Mouse (Mus musculus): ENCODE results near the gene BC030499. TPM values are rescaled to one million over a fixed set of nuclear protein-coding genes. Genes with fewer than 3 reads are reported as not detected.

BC030499 gene
- polyA plus RNA-seq, 1 experiment from 2014 or later, result 0.34 TPM

- no peak overlapping the region for H3K9ac ChIP-seq
- 92% methylated on average over 2 of the region's 2 CpGs for WGBS
- peaks cover 78% of the 10 kb centered on the region for H3K36me3 ChIP-seq
- H3K27ac ChIP-seq, result no peak overlapping the region
- H3K4me1 ChIP-seq, result peaks cover 9% of the 10 kb centered on the region
- no peaks in the 10 kb centered on the region for H3K9me3 ChIP-seq (replicated peaks)
- no peak overlapping the region for H3K4me2 ChIP-seq (replicated peaks)
- no peak overlapping the region for H3K4me3 ChIP-seq
- no peak for ATAC-seq (ENCODE audit: low FRiP score)
- no peaks in the 10 kb centered on the region for H3K27me3 ChIP-seq
Observed at GRCm38 (mm10) chr11:78318411-78318810, 27.8 kb downstream of the BC030499 start.

- Histone ChIP-seq H3K27ac (peak overlapping the region; percentile 57; the same call in 1 of the 2 replicates), H3K9ac (no peak overlapping the region), H3K4me1 (peaks cover 9% of the 10 kb centered on the region), H3K36me3 (peaks cover 47% of the 10 kb centered on the region), H3K4me2 (replicated peaks) (peak overlapping the region; percentile 37), H3K9me3 (replicated peaks) (no peaks in the 10 kb centered on the region), H3K4me3 (no peak overlapping the region), H3K27me3 (no peaks in the 10 kb centered on the region)
- WGBS, result 63% methylated on average over 2 of the region's 2 CpGs
- ATAC-seq (ENCODE audit: low FRiP score), result 0 out of 2 replicates have a peak, but pooled peaks have one; percentile 16
Observed at GRCm38 (mm10) chr11:78322076-78322831, 31.6 kb downstream of the BC030499 start.

- peak; percentile 68 for ATAC-seq (ENCODE audit: low FRiP score)
Observed at GRCm38 (mm10) chr11:78322860-78323259, 32.2 kb downstream of the BC030499 start, which contains the start of gene Aldoc. Gene Aldoc, plus strand, starts transcription at chr11:78322968.

GRCm38 (mm10) chr11:78324000-78324785 is 33.6 kb downstream of the BC030499 start:
- Histone ChIP-seq H3K27me3 (no peaks in the 10 kb centered on the region), H3K4me3 (no peak overlapping the region), H3K4me1 (peaks cover 14% of the 10 kb centered on the region), H3K9ac (no peak overlapping the region), H3K4me2 (replicated peaks) (0 out of 2 replicates have a peak overlapping the region, but pooled peaks have one; percentile 4), H3K36me3 (peaks cover 29% of the 10 kb centered on the region), H3K27ac (no peak overlapping the region), H3K9me3 (replicated peaks) (no peaks in the 10 kb centered on the region)
- 84% methylated on average over 15 of the region's 15 CpGs for WGBS
- ATAC-seq (ENCODE audit: low FRiP score), result no peak

More at GRCm38 (mm10) chr11:78322860-78323259, 32.2 kb downstream of the BC030499 start, which contains the start of gene Aldoc:
- Histone ChIP-seq H3K9me3 (replicated peaks) (no peaks in the 10 kb centered on the region), H3K36me3 (peaks cover 42% of the 10 kb centered on the region), H3K27ac (peak within 1 kb of the TSS; percentile 57), H3K4me3 (peak within 1 kb of the TSS; percentile 17; the same call in 1 of the 2 replicates), H3K4me1 (peaks cover 9% of the 10 kb centered on the region), H3K27me3 (no peaks in the 10 kb centered on the region), H3K9ac (no peak within 1 kb of the TSS), H3K4me2 (replicated peaks) (peak within 1 kb of the TSS; percentile 37)
- 8% methylated on average over 15 of the region's 15 CpGs for WGBS

GRCm38 (mm10) chr11:78324965-78325364 is 34.3 kb downstream of the BC030499 start:
- Histone ChIP-seq H3K27ac (no peak overlapping the region), H3K4me1 (peaks cover 20% of the 10 kb centered on the region), H3K9ac (no peak overlapping the region), H3K27me3 (no peaks in the 10 kb centered on the region), H3K9me3 (replicated peaks) (no peaks in the 10 kb centered on the region), H3K36me3 (peaks cover 23% of the 10 kb centered on the region), H3K4me3 (no peak overlapping the region), H3K4me2 (replicated peaks) (0 out of 2 replicates have a peak overlapping the region, but pooled peaks have one; percentile 4)
- 96% methylated on average over 12 of the region's 12 CpGs for whole genome bisulfite sequencing
- ATAC-seq (ENCODE audit: low FRiP score), result no peak

GRCm38 (mm10) chr11:78327215-78327614 is 36.6 kb downstream of the BC030499 start:
- Histone ChIP-seq H3K4me1 (peaks cover 20% of the 10 kb centered on the region), H3K27ac (no peak overlapping the region), H3K4me3 (no peak overlapping the region), H3K27me3 (no peaks in the 10 kb centered on the region), H3K36me3 (peaks cover 7% of the 10 kb centered on the region), H3K9ac (no peak overlapping the region), H3K9me3 (replicated peaks) (no peaks in the 10 kb centered on the region), H3K4me2 (replicated peaks) (no peak overlapping the region)
- 89% methylated on average over 4 of the region's 4 CpGs for WGBS
- no peak for ATAC-seq (ENCODE audit: low FRiP score)

GRCm38 (mm10) chr11:78327634-78328511 is 37.2 kb downstream of the BC030499 start, which contains the start of gene Pigs:
Gene Pigs, plus strand, starts transcription at chr11:78328415.
- Histone ChIP-seq H3K4me2 (replicated peaks) (peak within 1 kb of the TSS; percentile 95), H3K36me3 (peaks cover 8% of the 10 kb centered on the region), H3K9ac (peak within 1 kb of the TSS; percentile 84), H3K27me3 (no peaks in the 10 kb centered on the region), H3K9me3 (replicated peaks) (no peaks in the 10 kb centered on the region), H3K4me3 (peak within 1 kb of the TSS; percentile 92), H3K4me1 (peaks cover 14% of the 10 kb centered on the region), H3K27ac (0 out of 2 replicates have a peak within 1 kb of the TSS, but pooled peaks have one; percentile 17)
- peak; percentile 93 for ATAC-seq (ENCODE audit: low FRiP score)
- WGBS, result 13% methylated on average over 36 of the region's 37 CpGs

- ATAC-seq (ENCODE audit: low FRiP score), result peak; percentile 68
- H3K4me3 ChIP-seq, result peak overlapping the region; percentile 92
- H3K36me3 ChIP-seq, result peaks cover 15% of the 10 kb centered on the region
- H3K9me3 ChIP-seq (replicated peaks), result no peaks in the 10 kb centered on the region
- H3K27ac ChIP-seq, result 0 out of 2 replicates have a peak overlapping the region, but pooled peaks have one; percentile 17
- H3K4me1 ChIP-seq, result peaks cover 11% of the 10 kb centered on the region
- H3K4me2 ChIP-seq (replicated peaks), result peak overlapping the region; percentile 95
- H3K27me3 ChIP-seq, result no peaks in the 10 kb centered on the region
- WGBS, result under 1% methylated on average over 40 of the region's 41 CpGs
- H3K9ac ChIP-seq, result peak overlapping the region; percentile 84
Observed at GRCm38 (mm10) chr11:78328512-78329056, 37.9 kb downstream of the BC030499 start.

- no peaks in the 10 kb centered on the region for H3K27me3 ChIP-seq
- no peak overlapping the region for H3K9ac ChIP-seq
- no peaks in the 10 kb centered on the region for H3K9me3 ChIP-seq (replicated peaks)
- no peak overlapping the region for H3K4me2 ChIP-seq (replicated peaks)
- peaks cover 42% of the 10 kb centered on the region for H3K36me3 ChIP-seq
- no peak overlapping the region for H3K27ac ChIP-seq
- WGBS, result 96% methylated on average over 12 of the region's 12 CpGs
- peaks cover 11% of the 10 kb centered on the region for H3K4me1 ChIP-seq
- no peak for ATAC-seq (ENCODE audit: low FRiP score)
- H3K4me3 ChIP-seq, result no peak overlapping the region
Observed at GRCm38 (mm10) chr11:78332676-78333075, 42.0 kb downstream of the BC030499 start.

- WGBS, result 89% methylated on average over 5 of the region's 5 CpGs
- H3K4me3 ChIP-seq, result no peak overlapping the region
- no peaks in the 10 kb centered on the region for H3K27me3 ChIP-seq
- no peaks in the 10 kb centered on the region for H3K9me3 ChIP-seq (replicated peaks)
- H3K36me3 ChIP-seq, result peaks cover 53% of the 10 kb centered on the region
- H3K9ac ChIP-seq, result no peak overlapping the region
- H3K27ac ChIP-seq, result no peak overlapping the region
- peaks cover 8% of the 10 kb centered on the region for H3K4me1 ChIP-seq
- no peak overlapping the region for H3K4me2 ChIP-seq (replicated peaks)
- no peak for ATAC-seq (ENCODE audit: low FRiP score)
Observed at GRCm38 (mm10) chr11:78333992-78334391, 43.4 kb downstream of the BC030499 start.

GRCm38 (mm10) chr11:78337040-78337439 is 46.4 kb downstream of the BC030499 start:
- Histone ChIP-seq H3K4me1 (no peaks in the 10 kb centered on the region), H3K4me2 (replicated peaks) (no peak overlapping the region), H3K27ac (no peak overlapping the region), H3K36me3 (peaks cover 76% of the 10 kb centered on the region), H3K9me3 (replicated peaks) (no peaks in the 10 kb centered on the region), H3K4me3 (no peak overlapping the region), H3K27me3 (no peaks in the 10 kb centered on the region), H3K9ac (no peak overlapping the region)
- 96% methylated on average over 8 of the region's 8 CpGs for WGBS
- ATAC-seq (ENCODE audit: low FRiP score), result no peak

Measured in hindbrain, embryonic 12.5 days (tissue).